Mouse (Mus musculus) ES-Bruce4 (cell line): Measurements from ENCODE around the gene Lyst.

Experiments
- CTCF ChIP-seq: IDR thresholded peaks from one replicate; pipeline ENCODE4 v1.8.1; 2011; ENCODE audit warnings: low read depth, low read length
- EP300 ChIP-seq: IDR thresholded peaks from 2 replicates; pipeline ENCODE4 v1.6.1; 2011; ENCODE audit warnings: low read depth, low read length; ENCODE audit not compliant: insufficient read depth
- POLR2A ChIP-seq: IDR thresholded peaks from one replicate; pipeline ENCODE4 v1.8.1; 2011; ENCODE audit warnings: low read length; ENCODE audit not compliant: insufficient read depth

GRCm38 (mm10) chr13:13796082-13796481, 205.9 kb downstream of the Lyst start:
- peak; percentile 6 for TF ChIP-seq CTCF
- no peak for TF ChIP-seq POLR2A
- TF ChIP-seq EP300 = no peak
